Mouse (Mus musculus) hindbrain, postnatal 0 days (tissue): ENCODE data around the gene Sec24d. TPM values are rescaled to one million over a fixed set of nuclear protein-coding genes. Genes with fewer than 3 reads are reported as not detected.

ENCODE experiments used
- ATAC-seq: fragments of 200-750 bp; cut with Nextera tagmentation; 2 replicates; pipeline ENCODE4 v1.8.0; 2017; ENCODE audit warnings: mild to moderate bottlenecking, moderate TSS enrichment, moderate library complexity
- DNase-seq: peaks from one replicate; pipeline ENCODE4 v3.0.0-alpha.2; 2015; ENCODE audit warnings: low spot score
- H3K27ac ChIP-seq: fragments of 300-500 bp; sonication (generic); 2 replicates; pipeline ENCODE4 v1.5.1; 2014; ENCODE audit warnings: mild to moderate bottlenecking
- H3K27me3 ChIP-seq: fragments of 300-500 bp; sonication (generic); 2 replicates; pipeline ENCODE4 v1.6.1; 2014; ENCODE audit warnings: low read length, mixed read lengths; ENCODE audit not compliant: insufficient read depth
- H3K36me3 ChIP-seq: fragments of 300-500 bp; sonication (generic); 2 replicates; pipeline ENCODE4 v1.6.1; 2014; ENCODE audit warnings: low read length, mixed read lengths; ENCODE audit not compliant: insufficient read depth
- H3K4me1 ChIP-seq: fragments of 300-500 bp; sonication (generic); 2 replicates; pipeline ENCODE4 v1.6.1; 2014; ENCODE audit warnings: antibody characterized with exemption, low read length, mixed read lengths; ENCODE audit not compliant: insufficient read depth
- H3K4me2 ChIP-seq: fragments of 300-500 bp; sonication (generic); 2 replicates; pipeline ENCODE4 v1.6.1; 2014; ENCODE audit warnings: low read depth, mild to moderate bottlenecking, low read length, moderate library complexity, mixed read lengths
- H3K4me3 ChIP-seq: fragments of 300-500 bp; sonication (generic); 2 replicates; pipeline ENCODE4 v1.5.1; 2014; ENCODE audit warnings: low read length
- H3K9ac ChIP-seq: fragments of 300-500 bp; sonication (generic); replicated peaks from 2 replicates; pipeline ENCODE4 v1.6.1; 2014; ENCODE audit warnings: mild to moderate bottlenecking, low read length, moderate library complexity, mixed read lengths
- H3K9me3 ChIP-seq: fragments of 300-500 bp; sonication (generic); 2 replicates; pipeline ENCODE4 v1.6.1; 2016; ENCODE audit warnings: low read length, mixed read lengths
- CTCF ChIP-seq: IDR thresholded peaks from 2 replicates; pipeline ENCODE4 v1.5.1; 2016; ENCODE audit warnings: antibody characterized with exemption, control low read depth, low read depth
- WGBS: fragments of 180-500 bp; shearing (Covaris S2); extraction: QIAGEN DNeasy Blood & Tissue Kit; methylation state at CpG from one replicate; pipeline ENCODE4 v1.1.7; 2014; 5-methylcytosine and 5-hydroxymethylcytosine counted together
- polyA plus RNA-seq: library from polyadenylated mRNA; unstranded; fragments of >200 nt; fragmentation: Nextera tagmentation; extraction: Ambion mirVana; gene quantifications from 2 replicates; pipeline ENCODE4 v1.2.1, GENCODE M21; 2015
- total RNA-seq: library from RNA; depleted of rRNA; stranded (reverse); fragments of >200 nt; gene quantifications from 2 replicates; pipeline ENCODE4 v1.2.3, GENCODE M21; 2014; rRNA removed

Gene Sec24d
- total and polyA plus RNA-seq, 2 experiments from 2014 or later, result 11.9 to 28.9 TPM

DNA sequence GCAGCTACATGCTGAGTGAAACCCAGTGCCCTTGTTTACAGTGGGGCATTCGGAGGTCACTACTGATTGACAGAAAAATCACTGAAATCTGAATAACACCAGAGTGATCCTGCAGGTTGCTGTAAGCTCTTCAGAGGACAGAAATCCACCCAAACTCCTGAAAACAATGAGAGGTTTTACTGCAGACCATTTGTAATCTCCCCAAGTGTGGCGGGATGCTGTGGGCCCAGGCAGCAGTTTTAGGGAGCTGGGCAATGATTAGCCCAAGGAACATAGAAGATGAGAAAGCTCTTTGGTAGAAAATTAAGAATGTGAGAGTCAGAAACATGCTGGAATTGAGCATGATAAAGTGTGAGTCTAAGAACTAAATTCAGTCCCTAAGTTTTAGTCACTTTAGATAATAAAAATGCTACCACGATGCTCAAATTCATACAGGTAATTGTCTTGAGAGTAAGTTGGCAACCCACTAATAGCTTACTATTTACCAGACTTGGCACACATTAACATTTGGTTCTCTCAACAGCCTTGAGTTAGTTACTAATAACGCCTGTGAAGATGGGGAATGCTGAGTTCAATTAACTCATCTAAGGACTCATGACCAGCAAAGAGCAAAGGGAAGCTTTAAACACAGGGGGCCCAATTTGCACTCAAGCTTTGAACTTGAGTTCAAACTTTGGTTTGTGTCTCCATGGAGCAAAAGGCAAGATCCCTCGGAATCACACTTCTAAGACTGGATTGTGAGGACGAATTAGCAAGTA lies 144.7 kb downstream of the Sec24d start:
- Histone ChIP-seq H3K36me3 (no peaks in the 10 kb centered on the region), H3K9ac (no peak overlapping the region), H3K27ac (no peak overlapping the region), H3K4me2 (no peak overlapping the region), H3K4me3 (no peak overlapping the region), H3K4me1 (no peaks in the 10 kb centered on the region), H3K9me3 (no peaks in the 10 kb centered on the region), H3K27me3 (no peaks in the 10 kb centered on the region)
- DNase-seq (no peak), ATAC-seq (no peak)
- WGBS, result 73% methylated on average over 6 of the region's 6 CpGs
- no peak for TF ChIP-seq CTCF

GRCm38 (mm10) chr3:123413173-123413572 lies 145.9 kb downstream of the Sec24d start:
- Histone ChIP-seq H3K4me2 (no peak overlapping the region), H3K27me3 (no peaks in the 10 kb centered on the region), H3K27ac (no peak overlapping the region), H3K4me1 (no peaks in the 10 kb centered on the region), H3K9ac (no peak overlapping the region), H3K4me3 (no peak overlapping the region), H3K9me3 (no peaks in the 10 kb centered on the region), H3K36me3 (no peaks in the 10 kb centered on the region)
- WGBS, result 29% methylated on average over 5 of the region's 5 CpGs
- peak; percentile 25; the same call in 1 of the 2 replicates for TF ChIP-seq CTCF
- DNase-seq (no peak), ATAC-seq (no peak)

Other genes starting within 250 kb of the Sec24d start
- gene Myoz2, start 232.4 kb upstream of the Sec24d start, total RNA-seq, result 0.97 TPM in 1 of 2 replicates, not detected in the other
- not detected in 2 replicates for gene Myoz2, start 232.4 kb upstream of the Sec24d start, polyA plus RNA-seq
- gene Synpo2, start 31.3 kb upstream of the Sec24d start, total RNA-seq, result 0.79 and 1.2 TPM in 2 replicates
- gene Synpo2, start 31.3 kb upstream of the Sec24d start, polyA plus RNA-seq, result 0.77 and 1.2 TPM in 2 replicates
- gene Mettl14, start 118.7 kb downstream of the Sec24d start, total RNA-seq, result 4.7 and 6.3 TPM in 2 replicates
- 15.6 and 19.5 TPM in 2 replicates for gene Mettl14, start 118.7 kb downstream of the Sec24d start, polyA plus RNA-seq
- gene Prss12, start 179.5 kb downstream of the Sec24d start, total RNA-seq, result 14.7 and 19.6 TPM in 2 replicates
- 16.8 and 17.1 TPM in 2 replicates for gene Prss12, start 179.5 kb downstream of the Sec24d start, polyA plus RNA-seq